Mouse (Mus musculus) embryo, embryonic 10.5 days (tissue): ENCODE results near the gene Hint2.

ENCODE experiments used
- DNase-seq: peaks from one replicate; pipeline ENCODE4 v3.0.0-alpha.2; 2015; ENCODE audit warnings: low spot score

Hint2 gene

GRCm38 (mm10) chr4:43655656-43656338, 469 bp downstream of the Hint2 start:
- DNase-seq, result no peak

GRCm38 (mm10) chr4:43653161-43654015, 2.9 kb downstream of the Hint2 start, which contains the start of gene Spag8:
Gene Spag8 (minus strand): TSS chr4:43653594.
- peak; percentile 82 for DNase-seq

- DNase-seq, result no peak
These were observed 3.5 kb downstream of the Hint2 start for GRCm38 (mm10) chr4:43652726-43653125.

- no peak for DNase-seq
These were observed 6.5 kb downstream of the Hint2 start for GRCm38 (mm10) chr4:43649783-43650182.

- no peak for DNase-seq
These were observed 15.8 kb downstream of the Hint2 start for GRCm38 (mm10) chr4:43640491-43640890.

GRCm38 (mm10) chr4:43640076-43640475, 16.2 kb downstream of the Hint2 start:
- DNase-seq, result no peak

GRCm38 (mm10) chr4:43636751-43637150, 19.5 kb downstream of the Hint2 start:
- DNase-seq, result no peak

GRCm38 (mm10) chr4:43634621-43635374, 21.5 kb downstream of the Hint2 start:
- DNase-seq, result no peak

- no peak for DNase-seq
These were observed 22.5 kb downstream of the Hint2 start for GRCm38 (mm10) chr4:43633736-43634135.

GRCm38 (mm10) chr4:43633296-43633695, 23.0 kb downstream of the Hint2 start:
- DNase-seq, result no peak

GRCm38 (mm10) chr4:43631956-43632920, 24.0 kb downstream of the Hint2 start:
- DNase-seq, result no peak

GRCm38 (mm10) chr4:43631046-43631955, 25.0 kb downstream of the Hint2 start, which contains the start of gene Npr2:
Gene Npr2 (plus strand): TSS chr4:43631935.
- DNase-seq, result peak; percentile 57

- peak; percentile 50 for DNase-seq
These were observed 25.6 kb downstream of the Hint2 start for GRCm38 (mm10) chr4:43630671-43631045.

- peak; percentile 96 for DNase-seq
These were observed 26.2 kb downstream of the Hint2 start for GRCm38 (mm10) chr4:43630030-43630581.

- DNase-seq, result peak; percentile 48
These were observed 27.0 kb downstream of the Hint2 start for GRCm38 (mm10) chr4:43629106-43629817.

- DNase-seq, result no peak
These were observed 36.0 kb downstream of the Hint2 start for GRCm38 (mm10) chr4:43620146-43620778.

- DNase-seq, result no peak
These were observed 43.1 kb downstream of the Hint2 start for GRCm38 (mm10) chr4:43613060-43613730.

GRCm38 (mm10) chr4:43612534-43612933, 43.7 kb downstream of the Hint2 start:
- no peak for DNase-seq
